Mouse (Mus musculus): ENCODE measurements around the gene Gm21905. TPM values are rescaled to one million over a fixed set of nuclear protein-coding genes. Genes with fewer than 3 reads are reported as not detected.

The Gm21905 gene
- polyA plus RNA-seq, 1 experiment from 2014 or later, result not detected

- H3K9me3 ChIP-seq, result no peaks in the 10 kb centered on the region
- no peak for ATAC-seq (ENCODE audit: borderline replicate concordance, extremely low read depth, low FRiP score, low TSS enrichment)
- no peaks in the 10 kb centered on the region for H3K36me3 ChIP-seq
- H3K27ac ChIP-seq, result no peak overlapping the region
- no peak overlapping the region for H3K4me3 ChIP-seq
- no peak overlapping the region for H3K9ac ChIP-seq
- 0 out of 2 replicates have a peak, but pooled peaks cover 12% of the 10 kb centered on the region for H3K4me1 ChIP-seq
- H3K27me3 ChIP-seq, result no peaks in the 10 kb centered on the region
- WGBS, result 41% methylated on average over 2 of the region's 2 CpGs
- H3K4me2 ChIP-seq, result no peak overlapping the region
Observed at GRCm38 (mm10) chr5:67931623-67932022, 14.6 kb downstream of the Gm21905 start.

GRCm38 (mm10) chr5:67930584-67930983, 15.6 kb downstream of the Gm21905 start:
- WGBS, result 22% methylated on average over 4 of the region's 4 CpGs

GRCm38 (mm10) chr5:67904555-67904954, 41.7 kb downstream of the Gm21905 start:
- H3K9me3 ChIP-seq, result no peaks in the 10 kb centered on the region
- H3K27me3 ChIP-seq, result no peaks in the 10 kb centered on the region
- ATAC-seq (ENCODE audit: borderline replicate concordance, extremely low read depth, low FRiP score, low TSS enrichment), result peak; percentile 73; the same call in 1 of the 2 replicates
- no peaks in the 10 kb centered on the region for H3K36me3 ChIP-seq
- H3K4me2 ChIP-seq, result no peak overlapping the region
- WGBS, result 36% methylated on average over 2 of the region's 2 CpGs
- H3K4me3 ChIP-seq, result no peak overlapping the region
- no peaks in the 10 kb centered on the region for H3K4me1 ChIP-seq
- H3K27ac ChIP-seq, result no peak overlapping the region
- no peak overlapping the region for H3K9ac ChIP-seq

More at GRCm38 (mm10) chr5:67930584-67930983, 15.6 kb downstream of the Gm21905 start:
- Histone ChIP-seq H3K27ac (no peak overlapping the region), H3K4me1 (0 out of 2 replicates have a peak, but pooled peaks cover 12% of the 10 kb centered on the region), H3K4me3 (no peak overlapping the region), H3K36me3 (no peaks in the 10 kb centered on the region), H3K4me2 (no peak overlapping the region), H3K9me3 (no peaks in the 10 kb centered on the region), H3K27me3 (no peaks in the 10 kb centered on the region), H3K9ac (no peak overlapping the region)
- ATAC-seq (ENCODE audit: borderline replicate concordance, extremely low read depth, low FRiP score, low TSS enrichment), result no peak

- WGBS, result 81% methylated on average over 1 of the region's 1 CpGs
Observed at GRCm38 (mm10) chr5:67898921-67899320, 47.3 kb downstream of the Gm21905 start.

GRCm38 (mm10) chr5:67884422-67885210, 61.6 kb downstream of the Gm21905 start:
- Histone ChIP-seq H3K9ac (no peak overlapping the region), H3K4me2 (no peak overlapping the region), H3K4me3 (no peak overlapping the region), H3K36me3 (no peaks in the 10 kb centered on the region), H3K9me3 (no peaks in the 10 kb centered on the region), H3K27ac (no peak overlapping the region), H3K4me1 (no peaks in the 10 kb centered on the region), H3K27me3 (no peaks in the 10 kb centered on the region)
- no peak for ATAC-seq (ENCODE audit: borderline replicate concordance, extremely low read depth, low FRiP score, low TSS enrichment)
- WGBS, result 80% methylated on average over 9 of the region's 9 CpGs

More at GRCm38 (mm10) chr5:67898921-67899320, 47.3 kb downstream of the Gm21905 start:
- no peak overlapping the region for H3K9ac ChIP-seq
- no peak for ATAC-seq (ENCODE audit: borderline replicate concordance, extremely low read depth, low FRiP score, low TSS enrichment)
- H3K4me1 ChIP-seq, result no peaks in the 10 kb centered on the region
- H3K27me3 ChIP-seq, result no peaks in the 10 kb centered on the region
- no peaks in the 10 kb centered on the region for H3K9me3 ChIP-seq
- no peak overlapping the region for H3K4me2 ChIP-seq
- no peak overlapping the region for H3K4me3 ChIP-seq
- H3K36me3 ChIP-seq, result no peaks in the 10 kb centered on the region
- H3K27ac ChIP-seq, result no peak overlapping the region

GRCm38 (mm10) chr5:67883564-67884171, 62.6 kb downstream of the Gm21905 start:
- H3K4me3 ChIP-seq, result no peak overlapping the region
- no peaks in the 10 kb centered on the region for H3K4me1 ChIP-seq
- no peak overlapping the region for H3K4me2 ChIP-seq
- H3K27me3 ChIP-seq, result no peaks in the 10 kb centered on the region
- no peaks in the 10 kb centered on the region for H3K9me3 ChIP-seq
- no peaks in the 10 kb centered on the region for H3K36me3 ChIP-seq
- no peak for ATAC-seq (ENCODE audit: borderline replicate concordance, extremely low read depth, low FRiP score, low TSS enrichment)
- no peak overlapping the region for H3K27ac ChIP-seq
- H3K9ac ChIP-seq, result no peak overlapping the region
- WGBS, result 48% methylated on average over 1 of the region's 1 CpGs

Other genes with a start within 250 kb of the Gm21905 start
- gene Atp8a1, start 99.0 kb downstream of the Gm21905 start, polyA plus RNA-seq (2015; fragmentation: Nextera tagmentation; extraction: Ambion mirVana), result 46.9 and 53.6 TPM in 2 replicates
- gene Gm5108, start 4.8 kb downstream of the Gm21905 start, polyA plus RNA-seq (2015; fragmentation: Nextera tagmentation; extraction: Ambion mirVana), result not detected in 2 replicates
- not detected in 2 replicates for gene Grxcr1, start 85.4 kb upstream of the Gm21905 start, polyA plus RNA-seq (2015; fragmentation: Nextera tagmentation; extraction: Ambion mirVana)

All from lung, embryonic 15.5 days (tissue).